Mouse (Mus musculus) cerebellum, adult 8-10 months (tissue): ENCODE measurements around the gene Prr9.
A peak's percentile ranks its signal among the peaks of the same experiment; 100 is the strongest.

Experiments
- DNase-seq: peaks from one replicate; pipeline ENCODE4 v3.0.0; 2022

Gene Prr9

GRCm38 (mm10) chr3:92123847-92124246, at the start of gene Prr9:
Prr9 (minus strand) TSS chr3:92123947.
- no peak for DNase-seq

GRCm38 (mm10) chr3:92169847-92170246, 46.1 kb upstream of the Prr9 start:
- DNase-seq: no peak

- peak; percentile 3 for DNase-seq
These were observed 29.6 kb upstream of the Prr9 start for GRCm38 (mm10) chr3:92153322-92153721.

GRCm38 (mm10) chr3:92150631-92151277, 27.0 kb upstream of the Prr9 start:
- peak; percentile 20 for DNase-seq

- no peak for DNase-seq
These were observed 24.2 kb upstream of the Prr9 start for GRCm38 (mm10) chr3:92147913-92148312.

- DNase-seq: no peak
These were observed 23.7 kb upstream of the Prr9 start for GRCm38 (mm10) chr3:92147420-92147819.

- DNase-seq: no peak
These were observed 18.9 kb upstream of the Prr9 start, which contains the start of gene Lelp1 for GRCm38 (mm10) chr3:92142644-92143043. Lelp1 (minus strand) TSS chr3:92142744.

- DNase-seq: no peak
These were observed 2.8 kb downstream of the Prr9 start for GRCm38 (mm10) chr3:92120902-92121301.

GRCm38 (mm10) chr3:92117930-92118329, 5.8 kb downstream of the Prr9 start:
- no peak for DNase-seq

GRCm38 (mm10) chr3:92111526-92111925, 12.2 kb downstream of the Prr9 start:
- DNase-seq: no peak

GRCm38 (mm10) chr3:92110790-92111189, 13.0 kb downstream of the Prr9 start:
- no peak for DNase-seq

GRCm38 (mm10) chr3:92106582-92106981, 17.2 kb downstream of the Prr9 start:
- DNase-seq: no peak

GRCm38 (mm10) chr3:92083042-92083441, 40.7 kb downstream of the Prr9 start, which contains the start of gene Lor:
Lor (minus strand) TSS chr3:92083142.
- DNase-seq: no peak

GRCm38 (mm10) chr3:92081285-92081931, 42.3 kb downstream of the Prr9 start:
- peak; percentile 1 for DNase-seq

- peak; percentile 2 for DNase-seq
These were observed 43.1 kb downstream of the Prr9 start for GRCm38 (mm10) chr3:92080462-92081284.
